Mouse (Mus musculus) layer of hippocampus, adult 2 months (tissue): ENCODE measurements around the gene Heatr1. TPM values are rescaled to one million over a fixed set of nuclear protein-coding genes. Genes with fewer than 3 reads are reported as not detected.

Experiments
- DNase-seq, 2 experiments: peaks; one replicate each; pipeline ENCODE4 v3.0.0; 2022; ENCODE audit warnings: low spot score in 2 of 2
- H3K27ac ChIP-seq: fragments of 200-600 bp; 2 replicates; pipeline ENCODE4 v1.8.1; 2022
- H3K4me3 ChIP-seq: fragments of 200-600 bp; 2 replicates; pipeline ENCODE4 v1.8.1; 2022; ENCODE audit warnings: mild to moderate bottlenecking
- CTCF ChIP-seq: fragments of 200-600 bp; conservative IDR thresholded peaks from 2 replicates; pipeline ENCODE4 v1.8.1; 2022; ENCODE audit warnings: antibody characterized with exemption, mild to moderate bottlenecking, moderate library complexity
- long read RNA-seq, 2 experiments: library from polyadenylated mRNA; stranded (forward); transcript quantifications; one replicate each; pipeline ENCODE4 v2.0.0; 2021; ENCODE audit warnings: borderline mapping rate in 2 of 2
- total RNA-seq, 2 experiments: library from RNA; stranded (reverse); gene quantifications; 2 replicates each; pipeline ENCODE4 v1.2.3; 2021

The Heatr1 gene
- 10 to 100 TPM; 28.9 to 36.9 TPM for total RNA-seq
- long read RNA-seq, experiment 1, full-length matches to known transcripts = 3 of 9 reads
- long read RNA-seq, experiment 1, partial matches to known transcripts = 4 of 9 reads
- long read RNA-seq, experiment 1, other reads (novel, unspliced or antisense) = 2 of 9 reads
- long read RNA-seq, experiment 2, full-length matches to known transcripts = 6 of 11 reads
- long read RNA-seq, experiment 2, partial matches to known transcripts = 3 of 11 reads
- long read RNA-seq, experiment 2, other reads (novel, unspliced or antisense) = 2 of 11 reads

GRCm38 (mm10) chr13:12394609-12395505 lies at the start of gene Heatr1:
Heatr1 (plus strand) TSS chr13:12395027.
- Histone ChIP-seq H3K27ac (peak within 1 kb of the TSS; percentile 78), H3K4me3 (peak within 1 kb of the TSS; percentile 99)
- peak; percentile 93 to 96 for DNase-seq
- TF ChIP-seq CTCF = no peak

GRCm38 (mm10) chr13:12346837-12347236 lies 48.0 kb upstream of the Heatr1 start:
- Histone ChIP-seq H3K27ac (no peak overlapping the region), H3K4me3 (no peak overlapping the region)
- no peak for DNase-seq
- no peak for TF ChIP-seq CTCF

- no peak for TF ChIP-seq CTCF
- Histone ChIP-seq H3K4me3 (no peak overlapping the region), H3K27ac (no peak overlapping the region)
- no peak for DNase-seq
Measured at GRCm38 (mm10) chr13:12349197-12349824, 45.5 kb upstream of the Heatr1 start.

GRCm38 (mm10) chr13:12356184-12356583 lies 38.6 kb upstream of the Heatr1 start:
- no peak overlapping the region for H3K27ac ChIP-seq
- no peak for DNase-seq
- no peak for TF ChIP-seq CTCF
- no peak overlapping the region for H3K4me3 ChIP-seq

GRCm38 (mm10) chr13:12357554-12357953 lies 37.3 kb upstream of the Heatr1 start:
- TF ChIP-seq CTCF = no peak
- Histone ChIP-seq H3K4me3 (no peak overlapping the region), H3K27ac (no peak overlapping the region)
- DNase-seq = no peak

- TF ChIP-seq CTCF = no peak
- Histone ChIP-seq H3K27ac (no peak overlapping the region), H3K4me3 (no peak overlapping the region)
- no peak for DNase-seq
Measured at GRCm38 (mm10) chr13:12361486-12361885, 33.3 kb upstream of the Heatr1 start.

- DNase-seq = no peak
- H3K27ac ChIP-seq = no peak overlapping the region
- no peak for TF ChIP-seq CTCF
Measured at GRCm38 (mm10) chr13:12369041-12369621, 25.7 kb upstream of the Heatr1 start.

GRCm38 (mm10) chr13:12369930-12370329 lies 24.9 kb upstream of the Heatr1 start:
- no peak for DNase-seq
- no peak overlapping the region for H3K4me3 ChIP-seq
- no peak overlapping the region for H3K27ac ChIP-seq
- TF ChIP-seq CTCF = no peak

More at GRCm38 (mm10) chr13:12369041-12369621, 25.7 kb upstream of the Heatr1 start:
- no peak overlapping the region for H3K4me3 ChIP-seq

- no peak for TF ChIP-seq CTCF
- Histone ChIP-seq H3K27ac (no peak overlapping the region), H3K4me3 (no peak overlapping the region)
- no peak for DNase-seq
Measured at GRCm38 (mm10) chr13:12372755-12373154, 22.1 kb upstream of the Heatr1 start.

- no peak overlapping the region for H3K4me3 ChIP-seq
- no peak for TF ChIP-seq CTCF
- DNase-seq = no peak
- no peak overlapping the region for H3K27ac ChIP-seq
Measured at GRCm38 (mm10) chr13:12376778-12377177, 18.0 kb upstream of the Heatr1 start.

GRCm38 (mm10) chr13:12384796-12385195 lies 10.0 kb upstream of the Heatr1 start:
- no peak overlapping the region for H3K27ac ChIP-seq
- DNase-seq = no peak
- no peak overlapping the region for H3K4me3 ChIP-seq
- no peak for TF ChIP-seq CTCF

- peak in 1 of 2 experiments; percentile 37 for DNase-seq
- no peak overlapping the region for H3K27ac ChIP-seq
- H3K4me3 ChIP-seq = no peak overlapping the region
- peak; percentile 96 for TF ChIP-seq CTCF
Measured at GRCm38 (mm10) chr13:12386286-12386685, 8.5 kb upstream of the Heatr1 start.

GRCm38 (mm10) chr13:12395571-12395970 lies 744 bp downstream of the Heatr1 start:
- peak; percentile 18 to 25 for DNase-seq
- TF ChIP-seq CTCF = no peak
- H3K4me3 ChIP-seq = peak overlapping the region; percentile 99
- H3K27ac ChIP-seq = peak overlapping the region; percentile 78
